Mouse (Mus musculus) regulatory T cell (primary cell): ENCODE results near the gene Arhgap23.

Source experiments
- in situ Hi-C: fragments of 300-600 bp; cut with MboI, MseI; formaldehyde crosslinking; loops from one replicate; pipeline ENCODE4 v1.15.1; 2025; ENCODE audit warnings: high pct_unique_total_duplicates

Gene Arhgap23

GRCm38 (mm10) chr11:97462538-97462937 is 47.2 kb downstream of the Arhgap23 start:
- in situ Hi-C loops = no loop called here

GRCm38 (mm10) chr11:97463166-97463565 is 47.8 kb downstream of the Arhgap23 start:
- in situ Hi-C loops = no loop called here

- in situ Hi-C loops = no loop called here
These were observed 48.7 kb downstream of the Arhgap23 start for GRCm38 (mm10) chr11:97463991-97464390.

- in situ Hi-C loops = no loop called here
These were observed 50.6 kb downstream of the Arhgap23 start for GRCm38 (mm10) chr11:97465957-97466356.

- in situ Hi-C loops = no loop called here
These were observed 51.3 kb downstream of the Arhgap23 start for GRCm38 (mm10) chr11:97466444-97467160.

GRCm38 (mm10) chr11:97468639-97469287 is 53.4 kb downstream of the Arhgap23 start:
- in situ Hi-C loops = no loop called here

GRCm38 (mm10) chr11:97469828-97470227 is 54.5 kb downstream of the Arhgap23 start:
- in situ Hi-C loops = loop anchor here (5.0 kb wide), 1 partner anchor 33 kb away; no protein-coding TSS in a partner anchor

GRCm38 (mm10) chr11:97471276-97471675 is 55.9 kb downstream of the Arhgap23 start:
- in situ Hi-C loops = loop anchor here (5.0 kb wide), 1 partner anchor 34 kb away; no protein-coding TSS in a partner anchor

- in situ Hi-C loops = no loop called here
These were observed 61.2 kb downstream of the Arhgap23 start for GRCm38 (mm10) chr11:97476334-97477095.

- in situ Hi-C loops = no loop called here
These were observed 62.1 kb downstream of the Arhgap23 start for GRCm38 (mm10) chr11:97477431-97477830.

- in situ Hi-C loops = no loop called here
These were observed 63.0 kb downstream of the Arhgap23 start for GRCm38 (mm10) chr11:97478345-97478744.

- in situ Hi-C loops = no loop called here
These were observed 63.8 kb downstream of the Arhgap23 start for GRCm38 (mm10) chr11:97479085-97479484.

- in situ Hi-C loops = no loop called here
These were observed 64.5 kb downstream of the Arhgap23 start for GRCm38 (mm10) chr11:97479824-97480223.

GRCm38 (mm10) chr11:97485661-97486060 is 70.3 kb downstream of the Arhgap23 start:
- in situ Hi-C loops = loop anchor here (5.0 kb wide), 1 partner anchor 127 kb away; no protein-coding TSS in a partner anchor

- in situ Hi-C loops = loop anchor here (5.0 kb wide), 1 partner anchor 125 kb away; no protein-coding TSS in a partner anchor
These were observed 72.3 kb downstream of the Arhgap23 start for GRCm38 (mm10) chr11:97487656-97488055.

GRCm38 (mm10) chr11:97489589-97490324 is 74.4 kb downstream of the Arhgap23 start:
- in situ Hi-C loops = loop anchor here (5.0 kb wide), 1 partner anchor 123 kb away; no protein-coding TSS in a partner anchor

GRCm38 (mm10) chr11:97491640-97492039 is 76.3 kb downstream of the Arhgap23 start:
- in situ Hi-C loops = no loop called here

- in situ Hi-C loops = no loop called here
These were observed 77.5 kb downstream of the Arhgap23 start for GRCm38 (mm10) chr11:97492836-97493235.

GRCm38 (mm10) chr11:97497543-97497942 is 82.2 kb downstream of the Arhgap23 start:
- in situ Hi-C loops = no loop called here

- in situ Hi-C loops = no loop called here
These were observed 84.8 kb downstream of the Arhgap23 start, which contains the start of gene 4933428G20Rik for GRCm38 (mm10) chr11:97499865-97500719. Gene 4933428G20Rik (minus strand): TSS chr11:97500340.
